Comparison of ENCODE assay signal across 10 mouse cellular contexts in the genomic region with DNA sequence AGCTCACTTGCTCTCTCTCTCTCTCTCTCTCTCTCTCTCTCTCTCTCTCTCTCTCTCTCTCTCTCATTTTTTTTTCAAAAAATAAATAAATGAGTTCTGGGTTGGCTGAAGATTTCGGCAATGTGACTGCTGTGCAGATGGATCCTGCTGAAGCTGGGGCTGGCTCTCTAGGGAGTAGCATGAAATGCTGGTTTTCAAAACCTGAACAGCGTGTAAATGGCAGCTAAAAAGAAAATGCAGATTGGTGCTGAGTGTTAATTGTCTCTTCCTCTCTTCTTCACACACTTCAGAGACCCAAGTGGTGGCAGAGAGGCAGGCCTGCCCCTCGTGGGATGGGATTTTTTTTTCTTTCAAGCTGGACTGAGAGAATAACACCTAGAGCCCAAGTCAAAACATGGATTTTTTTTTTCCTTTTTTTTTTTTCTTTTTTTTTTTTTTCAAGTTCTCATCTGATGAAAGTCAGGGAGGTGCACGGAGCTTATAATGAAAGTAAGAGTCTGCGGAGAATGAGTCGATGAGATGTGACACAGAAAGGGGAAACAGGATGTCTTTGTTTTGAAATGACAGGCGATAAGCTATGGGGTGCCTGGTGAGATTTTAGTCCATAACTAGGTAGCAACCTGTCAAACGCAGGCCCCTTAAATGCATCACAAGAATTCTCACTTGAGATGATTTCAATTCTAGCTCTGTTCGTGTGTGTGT. TPM values are rescaled to one million over a fixed set of nuclear protein-coding genes. Genes with fewer than 3 reads are reported as not detected.
DNase-seq lines count a peak whose midpoint lies in the region; ATAC-seq lines count a peak whose summit lies in the region.
"Had no signal": no experiment of that assay in that cellular context is flagged by ENCODE, and none has a peak within 500 bp of the region (broad histone marks: within the 10 kb centered on the region; RNA-seq: fewer than 3 reads in every experiment).

No protein-coding gene starts in this region.

- H3K27me3 ChIP-seq in forebrain, embryonic 12.5 days, result no peaks in the 10 kb centered on the region
- no peaks in the 10 kb centered on the region for H3K27me3 ChIP-seq in forebrain, embryonic 10.5 days (ENCODE audit: poor library complexity, severe bottlenecking)
- H3K27me3 ChIP-seq in heart, embryonic 15.5 days, result no peaks in the 10 kb centered on the region
- H3K27me3 ChIP-seq in midbrain, embryonic 16.5 days (ENCODE audit: control insufficient read depth, insufficient read depth, low read depth, low read length), result no peaks in the 10 kb centered on the region

- H3K36me3 ChIP-seq in forebrain, embryonic 12.5 days (replicated peaks), result no peaks in the 10 kb centered on the region
- no peaks in the 10 kb centered on the region for H3K36me3 ChIP-seq in forebrain, embryonic 10.5 days (replicated peaks)
- H3K36me3 ChIP-seq in heart, embryonic 15.5 days, result no peaks in the 10 kb centered on the region
- H3K36me3 ChIP-seq in midbrain, embryonic 16.5 days (ENCODE audit: control insufficient read depth, insufficient read depth, low read length), result no peaks in the 10 kb centered on the region

- no peak overlapping the region for H3K9ac ChIP-seq in forebrain, embryonic 12.5 days
- H3K9ac ChIP-seq in heart, embryonic 15.5 days, result no peak overlapping the region
- peak overlapping the region; percentile 53; the same call in 1 of the 2 replicates for H3K9ac ChIP-seq in midbrain, embryonic 16.5 days (ENCODE audit: low read depth, low read length)

- no peak overlapping the region for H3K4me2 ChIP-seq in forebrain, embryonic 12.5 days
- peak overlapping the region; percentile 62 for H3K4me2 ChIP-seq in heart, embryonic 15.5 days
- peak overlapping the region; percentile 58 for H3K4me2 ChIP-seq in midbrain, embryonic 16.5 days (ENCODE audit: low read length)

- 56% methylated on average over 9 of the region's 9 CpGs for WGBS in forebrain, embryonic 12.5 days
- 73% methylated on average over 9 of the region's 9 CpGs for WGBS in forebrain, embryonic 10.5 days
- WGBS in heart, embryonic 15.5 days, result 40% methylated on average over 9 of the region's 9 CpGs
- 22% methylated on average over 9 of the region's 9 CpGs for WGBS in midbrain, embryonic 16.5 days

- H3K27ac ChIP-seq in forebrain, embryonic 12.5 days, result no peak overlapping the region; the same call in 1 of the 2 replicates
- no peak overlapping the region for H3K27ac ChIP-seq in forebrain, embryonic 10.5 days
- no peak overlapping the region for H3K27ac ChIP-seq in heart, embryonic 15.5 days
- H3K27ac ChIP-seq in midbrain, embryonic 16.5 days (ENCODE audit: low read length), result peak overlapping the region; percentile 77

- DNase-seq in forebrain, embryonic 10.5 days (ENCODE audit: extremely low spot score, low spot score), result no peak
- peak; percentile 39 to 52 for DNase-seq in CD8-positive naive resting alpha-beta T cell, adult 2 months (ENCODE audit: low read depth in 2 of 2, low spot score in 2 of 2)
- no peak for DNase-seq in left cerebral cortex, adult 9 months (ENCODE audit: low spot score in 2 of 2)
- DNase-seq in ovary, postnatal 10 days (ENCODE audit: low spot score), result no peak
- no peak for DNase-seq in cerebellum, adult 8-10 months

- H3K4me1 ChIP-seq in forebrain, embryonic 12.5 days, result peaks cover 5% of the 10 kb centered on the region; the same call in 1 of the 2 replicates
- peaks cover 4% of the 10 kb centered on the region; the same call in 1 of the 2 replicates for H3K4me1 ChIP-seq in forebrain, embryonic 10.5 days
- H3K4me1 ChIP-seq in heart, embryonic 15.5 days (replicated peaks), result peaks cover 17% of the 10 kb centered on the region
- H3K4me1 ChIP-seq in midbrain, embryonic 16.5 days (ENCODE audit: control insufficient read depth, insufficient read depth, low read length), result peaks cover 13% of the 10 kb centered on the region

- no peak overlapping the region for H3K4me3 ChIP-seq in forebrain, embryonic 12.5 days (replicated peaks)
- H3K4me3 ChIP-seq in forebrain, embryonic 10.5 days, result no peak overlapping the region
- 0 out of 2 replicates have a peak overlapping the region, but pooled peaks have one; percentile 21 for H3K4me3 ChIP-seq in heart, embryonic 15.5 days
- H3K4me3 ChIP-seq in midbrain, embryonic 16.5 days (ENCODE audit: low read depth, low read length), result peak overlapping the region; percentile 28

- no peaks in the 10 kb centered on the region for H3K9me3 ChIP-seq in forebrain, embryonic 12.5 days
- H3K9me3 ChIP-seq in forebrain, embryonic 10.5 days, result no peaks in the 10 kb centered on the region
- H3K9me3 ChIP-seq in heart, embryonic 15.5 days (replicated peaks), result no peaks in the 10 kb centered on the region
- no peaks in the 10 kb centered on the region for H3K9me3 ChIP-seq in midbrain, embryonic 16.5 days (replicated peaks; ENCODE audit: control insufficient read depth, low read length, poor library complexity, severe bottlenecking)

- ATAC-seq in forebrain, embryonic 12.5 days (ENCODE audit: low FRiP score), result peak; percentile 50; the same call in 1 of the 2 replicates
- ATAC-seq in heart, embryonic 15.5 days (replicated peaks; ENCODE audit: insufficient number of reproducible peaks, insufficient read depth, low FRiP score, low read depth), result no peak
- peak; percentile 79 for ATAC-seq in midbrain, embryonic 16.5 days

RNA-seq across cellular contexts. Expression of gene Drd3, which starts 44.2 kb away (rescaled TPM):
- 0.13 and 0.27 TPM in 2 replicates for polyA plus RNA-seq in forebrain, embryonic 12.5 days (2016; fragmentation: Nextera tagmentation; extraction: Ambion mirVana)
- polyA plus RNA-seq in forebrain, embryonic 10.5 days (2016; fragmentation: Nextera tagmentation; extraction: Ambion mirVana), result not detected in 2 replicates
- polyA plus RNA-seq in heart, embryonic 15.5 days (2015; fragmentation: Nextera tagmentation; extraction: Ambion mirVana), result not detected in 2 replicates
- not detected in 2 replicates for polyA plus RNA-seq in midbrain, embryonic 16.5 days (2015; fragmentation: Nextera tagmentation; extraction: Ambion mirVana)
- polyA plus RNA-seq: C2C12 had no signal

RNA-seq across cellular contexts. Expression of gene Tigit, which starts 45.6 kb away (rescaled TPM):
- polyA plus RNA-seq in forebrain, embryonic 12.5 days (2016; fragmentation: Nextera tagmentation; extraction: Ambion mirVana), result not detected in 2 replicates
- not detected in 2 replicates for polyA plus RNA-seq in forebrain, embryonic 10.5 days (2016; fragmentation: Nextera tagmentation; extraction: Ambion mirVana)
- not detected in 2 replicates for polyA plus RNA-seq in heart, embryonic 15.5 days (2015; fragmentation: Nextera tagmentation; extraction: Ambion mirVana)
- not detected in 2 replicates for polyA plus RNA-seq in midbrain, embryonic 16.5 days (2015; fragmentation: Nextera tagmentation; extraction: Ambion mirVana)
- polyA plus RNA-seq: cortical plate, adult 2 months had no signal

Comparison
In these comparisons a context has a peak if more than half of its experiments do, and no peak if none do; other contexts are left out.
1. H3K4me3 ChIP-seq: peak in heart, embryonic 15.5 days (single experiment) and midbrain, embryonic 16.5 days (single experiment); none in forebrain, embryonic 12.5 days (single experiment) and forebrain, embryonic 10.5 days (single experiment).
2. DNase-seq: peak in CD8-positive naive resting alpha-beta T cell, adult 2 months (2 of 2); none in forebrain, embryonic 10.5 days (single experiment), left cerebral cortex, adult 9 months (0 of 2), ovary, postnatal 10 days (single experiment) and cerebellum, adult 8-10 months (single experiment).